Mouse (Mus musculus): Measurements from ENCODE around the gene Tfcp2. TPM values are rescaled to one million over a fixed set of nuclear protein-coding genes. Genes with fewer than 3 reads are reported as not detected.

Gene Tfcp2
- polyA plus RNA-seq, 1 experiment, result 11.4 TPM

Other genes starting within 250 kb of the Tfcp2 start
- 259 and 432 TPM in 2 replicates for gene Mettl7a1, start 247.9 kb downstream of the Tfcp2 start, polyA plus RNA-seq (2012; rRNA removed)
- gene Mettl7a3, start 217.1 kb downstream of the Tfcp2 start, polyA plus RNA-seq (2012; rRNA removed), result 0.16 and 0.56 TPM in 2 replicates
- gene Methig1, start 198.9 kb downstream of the Tfcp2 start, polyA plus RNA-seq (2012; rRNA removed), result 0.09 TPM in 1 of 2 replicates, not detected in the other
- gene Mettl7a2, start 198.8 kb downstream of the Tfcp2 start, polyA plus RNA-seq (2012; rRNA removed), result 0.15 TPM in 1 of 2 replicates, not detected in the other
- gene Higd1c, start 187.5 kb downstream of the Tfcp2 start, polyA plus RNA-seq (2012; rRNA removed), result not detected in 2 replicates
- 0.36 and 0.37 TPM in 2 replicates for gene Gm5475, start 129.9 kb downstream of the Tfcp2 start, polyA plus RNA-seq (2012; rRNA removed)
- gene Slc11a2, start 126.9 kb downstream of the Tfcp2 start, polyA plus RNA-seq (2012; rRNA removed), result 106 and 126 TPM in 2 replicates
- 47.8 and 59.6 TPM in 2 replicates for gene Letmd1, start 83.0 kb downstream of the Tfcp2 start, polyA plus RNA-seq (2012; rRNA removed)
- gene Csrnp2, start 56.5 kb downstream of the Tfcp2 start, polyA plus RNA-seq (2012; rRNA removed), result 7.8 and 9.1 TPM in 2 replicates
- 30.3 and 39.2 TPM in 2 replicates for gene Pou6f1, start 48.0 kb upstream of the Tfcp2 start, polyA plus RNA-seq (2012; rRNA removed)
- gene Dazap2, start 63.3 kb upstream of the Tfcp2 start, polyA plus RNA-seq (2012; rRNA removed), result 863 and 939 TPM in 2 replicates
- 94.8 and 140 TPM in 2 replicates for gene Smagp, start 84.9 kb upstream of the Tfcp2 start, polyA plus RNA-seq (2012; rRNA removed)
- gene Bin2, start 117.5 kb upstream of the Tfcp2 start, polyA plus RNA-seq (2012; rRNA removed), result 2.1 and 2.6 TPM in 2 replicates
- 26.0 and 89.9 TPM in 2 replicates for gene Cela1, start 135.9 kb upstream of the Tfcp2 start, polyA plus RNA-seq (2012; rRNA removed)
- 3.7 and 5.2 TPM in 2 replicates for gene Galnt6, start 177.4 kb upstream of the Tfcp2 start, polyA plus RNA-seq (2012; rRNA removed)
- gene Slc4a8, start 209.7 kb upstream of the Tfcp2 start, polyA plus RNA-seq (2012; rRNA removed), result 11.7 and 14.2 TPM in 2 replicates

All from gonadal fat pad, adult 2 months (tissue).